Mouse (Mus musculus) testis, postnatal 14 days (tissue): ENCODE data around the gene Slco4a1.

ENCODE experiments used
- DNase-seq: peaks from one replicate; pipeline ENCODE4 v3.0.0; 2021; ENCODE audit warnings: low spot score

Gene Slco4a1

DNA sequence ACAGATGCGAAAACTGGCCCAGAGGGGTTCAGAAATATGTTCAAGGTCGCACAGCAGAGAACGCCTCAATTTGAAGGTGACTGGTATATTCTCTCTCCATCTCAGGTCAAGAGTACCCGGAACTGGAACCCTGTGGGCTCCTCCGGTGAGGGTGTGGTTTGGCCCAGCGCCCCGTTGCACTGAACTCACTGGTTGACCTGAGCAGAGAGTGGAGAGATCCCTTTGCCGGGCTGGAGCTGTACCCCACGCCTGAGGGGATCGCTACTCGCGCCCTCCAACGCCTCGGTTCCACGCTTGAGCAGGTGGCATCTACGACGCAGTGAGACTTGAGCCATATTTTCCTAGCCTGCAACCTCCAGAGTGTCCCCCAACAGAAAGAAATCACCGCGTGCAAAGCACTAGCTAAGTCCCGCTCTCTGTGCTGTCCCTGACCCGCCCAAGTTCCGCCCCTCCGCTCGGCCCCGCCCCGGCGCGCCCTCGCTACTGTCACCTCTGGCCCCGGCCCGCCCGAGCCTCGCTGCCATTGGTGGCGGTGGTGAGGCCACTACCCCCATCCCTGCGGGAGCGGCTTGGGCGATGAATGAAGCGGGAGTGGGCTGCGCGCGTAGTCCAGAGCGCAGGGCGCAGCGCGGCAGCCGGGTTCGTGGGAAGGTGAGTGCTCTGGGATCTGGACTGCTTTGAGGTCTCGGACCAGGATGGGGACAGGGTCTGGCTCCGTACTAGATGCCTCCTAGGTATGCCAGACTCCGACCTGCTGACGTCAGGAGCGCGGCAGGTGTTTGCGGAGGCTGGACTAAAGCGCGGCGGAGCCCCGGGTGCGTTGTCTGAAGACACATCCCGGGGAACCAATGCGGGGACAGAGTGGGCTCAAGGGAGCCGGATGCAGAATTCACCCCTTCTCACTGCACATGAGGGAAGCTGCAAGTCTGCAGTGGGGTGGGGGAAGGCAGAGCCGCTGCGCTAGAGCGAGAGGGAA is at the start of gene Slco4a1:
Slco4a1 (plus strand) TSS at position 523 of the 976 bp plus-strand sequence.
- DNase-seq = peak; percentile 36

GRCm38 (mm10) chr2:180408410-180408809 is 47.6 kb upstream of the Slco4a1 start:
- no peak for DNase-seq

GRCm38 (mm10) chr2:180410432-180410831 is 45.6 kb upstream of the Slco4a1 start:
- DNase-seq = no peak

- no peak for DNase-seq
These were observed 45.0 kb upstream of the Slco4a1 start for GRCm38 (mm10) chr2:180411013-180411412.

DNA sequence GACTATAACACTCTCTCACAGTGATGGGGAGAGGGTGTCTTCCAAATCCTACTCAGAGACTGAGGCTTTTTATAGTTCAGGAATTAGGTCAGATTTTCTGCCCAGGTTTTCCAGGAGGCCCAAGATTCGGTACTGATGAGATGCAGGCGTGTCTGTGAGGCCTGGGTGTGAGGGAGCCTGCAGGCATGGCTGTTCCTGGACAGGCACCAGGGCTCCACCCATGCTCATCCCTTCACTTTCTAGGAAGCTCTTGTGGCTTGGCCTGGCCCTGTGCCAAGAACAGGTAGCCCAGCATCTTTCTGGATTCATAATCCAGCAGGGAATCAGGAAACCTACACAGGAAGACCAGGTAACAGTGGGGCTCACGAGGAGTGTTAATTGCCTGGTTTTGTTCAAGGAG is 40.4 kb upstream of the Slco4a1 start:
- DNase-seq = no peak

DNA sequence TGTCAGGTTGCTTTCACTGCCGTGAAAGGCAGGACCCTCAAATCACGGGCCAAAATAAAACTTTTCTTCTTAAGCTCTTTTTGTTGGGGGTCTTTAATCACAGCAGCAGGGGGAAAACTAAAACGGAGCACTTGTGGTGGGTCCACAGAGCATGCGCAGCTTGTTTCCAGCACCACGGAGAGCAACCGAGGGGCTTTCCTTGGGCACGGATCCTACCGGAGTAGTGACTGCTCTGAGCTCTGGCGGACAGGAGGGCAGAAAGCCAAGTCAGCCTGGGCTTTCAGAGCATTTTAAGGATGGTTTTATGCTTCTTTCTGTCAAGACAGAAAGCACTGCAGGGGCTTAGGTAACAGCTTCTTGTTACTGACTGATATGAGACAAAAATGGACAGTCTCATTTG is 38.3 kb upstream of the Slco4a1 start:
- DNase-seq = no peak

- no peak for DNase-seq
These were observed 35.4 kb upstream of the Slco4a1 start for GRCm38 (mm10) chr2:180420641-180421040.

DNA sequence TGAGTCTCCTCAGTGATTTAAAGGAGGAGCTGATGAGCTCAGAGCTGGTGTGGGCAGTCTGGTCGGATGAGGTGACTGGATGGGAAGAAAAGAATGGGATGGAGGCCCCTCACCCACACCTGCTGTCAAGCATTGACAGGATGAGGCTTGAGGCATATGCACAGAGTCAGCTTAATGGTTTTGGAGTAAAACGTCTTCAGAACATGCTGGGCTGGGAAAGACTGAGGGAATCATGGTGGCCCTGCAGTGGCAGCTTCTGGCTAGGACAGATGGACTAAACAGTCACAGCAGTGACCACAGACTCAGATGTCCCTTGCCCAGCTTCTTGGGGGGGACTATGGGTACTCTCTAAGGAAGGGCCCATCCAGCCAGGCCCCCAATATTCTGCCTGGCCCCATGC is 30.9 kb upstream of the Slco4a1 start:
- DNase-seq = no peak

DNA sequence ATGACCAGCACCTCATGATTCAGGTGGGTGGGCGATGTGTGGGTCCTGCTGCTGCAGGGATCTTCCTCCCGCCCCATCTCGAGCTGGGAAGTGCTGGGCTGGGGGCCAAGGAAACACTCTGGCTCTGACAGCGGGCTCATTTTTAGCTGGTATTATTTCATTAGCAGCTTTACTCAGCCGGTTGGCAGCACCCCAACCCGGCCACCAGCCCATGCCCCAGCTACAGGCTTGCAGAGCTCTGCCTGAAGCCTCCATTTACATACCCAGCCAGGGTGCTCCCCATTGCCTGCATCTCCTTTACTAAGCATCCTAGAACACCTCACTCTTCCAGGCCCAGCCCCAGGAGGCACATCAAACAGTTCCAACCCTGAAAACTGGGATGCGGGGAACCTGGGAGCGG is 29.0 kb upstream of the Slco4a1 start:
- DNase-seq = no peak

- no peak for DNase-seq
These were observed 27.7 kb upstream of the Slco4a1 start for GRCm38 (mm10) chr2:180428331-180428730.

DNA sequence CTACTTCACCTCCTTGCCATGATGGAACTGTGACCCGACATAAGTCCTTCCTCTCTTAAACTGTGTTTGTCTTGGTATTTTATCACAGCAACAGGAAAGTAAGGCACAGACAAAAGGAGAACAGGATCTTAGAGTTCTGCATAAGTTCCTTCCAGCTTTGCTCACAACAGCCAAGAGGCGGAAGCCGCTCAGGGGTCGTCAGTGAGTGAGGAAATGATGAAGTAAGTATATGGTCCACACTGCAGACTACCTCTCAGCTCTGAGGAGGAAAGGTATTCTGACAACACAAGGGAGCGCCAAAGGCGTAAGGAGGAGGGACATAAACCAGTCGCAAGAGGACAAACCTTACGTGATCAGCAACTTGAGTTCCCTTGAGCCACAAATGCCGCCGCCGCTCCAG is 25.4 kb upstream of the Slco4a1 start:
- DNase-seq = no peak

GRCm38 (mm10) chr2:180432042-180432668 is 23.9 kb upstream of the Slco4a1 start:
- DNase-seq = peak; percentile 76

DNA sequence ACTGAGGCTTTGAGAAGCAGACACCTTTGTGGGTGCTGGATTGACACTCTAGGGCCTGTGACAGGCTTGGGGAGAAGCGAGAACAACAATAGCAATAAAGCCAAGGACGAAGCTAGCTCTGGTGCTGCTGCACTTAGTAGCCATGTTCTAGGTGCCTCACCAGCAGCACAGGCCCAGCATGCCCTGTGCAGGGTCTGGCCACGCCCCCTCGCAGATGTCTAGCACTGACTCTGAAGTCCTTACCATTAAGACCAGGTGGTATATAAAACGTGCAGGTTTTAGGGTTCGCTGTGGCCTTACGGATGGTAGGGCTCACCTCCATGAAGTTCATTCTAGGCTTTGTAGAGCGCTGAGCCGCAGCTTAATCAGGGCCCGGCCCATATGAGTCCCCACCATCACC is 23.3 kb upstream of the Slco4a1 start:
- no peak for DNase-seq

DNA sequence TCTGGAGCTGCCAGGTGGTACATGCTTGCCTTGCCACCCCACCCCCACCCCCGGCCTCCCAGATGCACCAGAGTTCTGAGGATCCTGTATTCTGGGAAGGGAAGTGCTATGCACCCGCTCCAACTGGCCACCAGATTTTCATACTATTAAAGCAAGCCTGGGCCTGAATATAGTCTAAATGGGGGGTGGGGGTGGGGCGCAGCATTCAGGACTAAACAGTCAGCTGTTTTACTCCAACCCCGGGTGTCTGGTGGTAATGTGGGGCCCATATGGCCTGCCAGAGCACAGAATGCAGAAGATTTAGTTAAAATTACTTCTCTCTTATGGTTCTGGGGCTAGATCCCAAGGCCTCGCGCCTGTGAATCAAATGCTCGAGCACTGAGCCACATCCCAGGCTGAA is 22.7 kb upstream of the Slco4a1 start:
- no peak for DNase-seq

DNA sequence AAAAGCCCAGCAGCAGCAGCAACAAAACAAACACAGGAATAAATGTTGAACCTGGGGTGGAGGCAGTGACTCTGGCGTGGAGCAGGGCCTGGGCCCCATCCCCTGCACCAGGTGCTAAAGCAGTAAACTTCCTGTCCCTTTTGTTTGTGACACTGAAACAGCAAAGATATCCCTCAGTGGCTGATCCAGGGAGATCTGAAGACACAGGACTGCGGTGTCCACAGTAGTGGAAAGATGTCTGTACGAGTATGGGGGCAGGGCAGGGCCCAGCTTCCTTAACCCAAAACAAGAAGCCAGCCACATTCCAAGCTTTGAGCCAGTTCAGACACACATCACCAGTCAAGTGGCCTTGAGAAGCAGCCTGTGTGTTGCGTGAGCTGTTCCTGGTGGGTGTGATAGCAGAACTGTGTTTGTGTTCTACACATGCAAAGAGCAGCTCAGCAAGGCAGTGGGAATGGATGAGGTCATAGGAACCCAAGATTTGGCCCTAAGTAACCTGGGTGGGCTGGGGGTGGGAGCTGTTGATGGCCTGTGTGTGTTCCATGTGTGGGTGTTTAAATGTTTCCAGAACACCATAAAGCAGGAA is 20.6 kb upstream of the Slco4a1 start:
- DNase-seq = no peak

- no peak for DNase-seq
These were observed 18.7 kb upstream of the Slco4a1 start for GRCm38 (mm10) chr2:180437149-180437864.

GRCm38 (mm10) chr2:180439791-180440190 is 16.3 kb upstream of the Slco4a1 start:
- DNase-seq = no peak

GRCm38 (mm10) chr2:180440596-180441332 is 15.3 kb upstream of the Slco4a1 start:
- no peak for DNase-seq

DNA sequence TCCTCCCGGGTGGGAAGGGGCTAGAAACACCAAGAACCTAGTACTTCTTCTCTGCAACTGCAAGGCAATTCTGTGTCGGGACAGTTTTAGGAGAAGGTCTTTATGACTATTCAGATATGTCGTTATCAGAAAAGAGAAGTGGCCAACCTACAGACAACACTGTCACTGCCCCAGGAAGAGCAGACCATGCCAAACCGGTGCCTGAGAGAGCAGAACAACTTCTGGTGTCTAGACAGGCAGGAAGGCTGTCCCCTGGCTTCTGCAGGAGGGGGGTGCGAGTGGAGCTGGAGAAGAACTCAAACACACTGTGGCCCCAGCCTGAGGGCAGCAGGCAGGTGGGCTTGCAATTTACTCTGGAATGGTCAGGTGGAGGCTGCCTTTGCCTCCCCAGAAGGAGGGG is 14.0 kb upstream of the Slco4a1 start:
- no peak for DNase-seq

DNA sequence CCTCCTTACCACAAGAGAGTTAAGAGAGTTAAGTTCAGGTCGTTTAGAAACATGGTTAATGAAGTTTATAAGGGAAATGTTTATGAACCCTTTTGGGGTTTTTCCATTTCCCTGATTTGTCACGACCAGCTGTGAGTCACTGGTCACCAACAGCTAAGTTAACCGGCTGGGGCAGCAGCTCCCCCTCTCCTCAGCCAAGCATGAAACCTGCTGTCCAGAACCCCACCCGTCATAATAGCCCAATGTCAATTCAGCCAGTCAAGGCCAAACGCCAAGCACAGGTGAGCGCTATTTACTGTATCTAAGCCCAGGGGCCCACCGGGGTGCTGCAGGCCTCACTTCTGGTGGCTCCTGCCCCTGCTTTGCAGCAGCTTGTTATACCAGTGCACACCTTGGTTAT is 12.2 kb upstream of the Slco4a1 start:
- DNase-seq = no peak

DNA sequence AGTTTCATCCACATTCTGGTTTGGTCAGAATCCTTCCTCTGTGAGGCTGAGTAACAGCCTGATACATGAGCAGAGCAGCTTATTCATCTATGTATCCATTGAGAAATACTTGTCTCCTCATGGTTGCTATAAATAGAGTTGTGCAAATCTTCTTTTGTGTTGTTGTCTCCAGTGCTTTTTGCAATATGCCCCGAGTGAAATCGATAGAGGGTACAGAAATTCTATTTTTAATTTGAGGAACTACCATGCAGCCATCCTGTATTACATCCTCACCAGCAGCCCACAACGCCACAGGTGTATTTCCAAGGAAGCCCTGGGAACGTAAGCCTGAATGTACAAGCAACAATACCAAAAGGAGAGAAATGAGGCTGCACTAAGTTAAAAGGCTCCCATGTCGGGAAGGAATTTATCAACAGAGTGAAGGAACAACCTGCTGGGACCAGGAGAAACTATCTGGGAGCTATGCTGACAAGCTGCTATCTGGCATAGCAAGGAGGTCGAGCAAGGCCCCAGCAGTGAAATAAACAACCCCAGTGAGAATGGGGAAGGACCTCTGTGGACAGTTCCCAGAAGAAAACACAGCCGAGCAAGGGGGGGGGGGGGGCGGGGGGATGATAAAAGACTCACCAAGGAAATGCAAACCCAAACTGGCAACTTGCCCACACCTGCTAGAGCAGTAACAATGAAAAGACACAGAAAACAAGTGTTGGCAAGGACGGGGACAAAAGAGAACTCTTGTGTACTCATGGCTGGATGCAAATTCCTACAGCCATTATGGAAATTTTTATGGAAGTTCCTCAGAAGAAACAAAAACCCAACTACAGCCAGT is 10.9 kb upstream of the Slco4a1 start:
- DNase-seq = no peak
